Mouse (Mus musculus) midbrain, embryonic 10.5 days (tissue): ENCODE data around the gene 1700003F12Rik. TPM values are rescaled to one million over a fixed set of nuclear protein-coding genes. Genes with fewer than 3 reads are reported as not detected.
A peak's percentile ranks its signal among the peaks of the same experiment; 100 is the strongest.

ENCODE experiments used
- DNase-seq: peaks from one replicate; pipeline ENCODE4 v3.0.0-alpha.2; 2017; ENCODE audit warnings: low spot score
- H3K27ac ChIP-seq: fragments of 300-500 bp; sonication (generic); replicated peaks from 2 replicates; pipeline ENCODE4 v1.5.1; 2016; ENCODE audit warnings: mild to moderate bottlenecking
- H3K27me3 ChIP-seq: fragments of 300-500 bp; sonication (generic); 2 replicates; pipeline ENCODE4 v1.6.1; 2016; ENCODE audit warnings: low read depth, mild to moderate bottlenecking; ENCODE audit not compliant: poor library complexity, severe bottlenecking
- H3K36me3 ChIP-seq: fragments of 300-500 bp; sonication (generic); 2 replicates; pipeline ENCODE4 v1.6.1; 2016; ENCODE audit warnings: mild to moderate bottlenecking, moderate library complexity
- H3K4me1 ChIP-seq: fragments of 300-500 bp; sonication (generic); 2 replicates; pipeline ENCODE4 v1.6.1; 2016
- H3K4me3 ChIP-seq: fragments of 300-500 bp; sonication (generic); 2 replicates; pipeline ENCODE4 v1.5.1; 2016; ENCODE audit warnings: mild to moderate bottlenecking, moderate library complexity
- H3K9me3 ChIP-seq: fragments of 300-500 bp; sonication (generic); replicated peaks from 2 replicates; pipeline ENCODE4 v1.6.1; 2016; ENCODE audit warnings: mild to moderate bottlenecking
- WGBS: fragments of 180-500 bp; shearing (Covaris S2); methylation state at CpG from one replicate; pipeline ENCODE4 v1.1.7; 2016; 5-methylcytosine and 5-hydroxymethylcytosine counted together
- polyA plus RNA-seq: library from polyadenylated mRNA; unstranded; fragments of >200 nt; fragmentation: Nextera tagmentation; extraction: Ambion mirVana; gene quantifications from 2 replicates; pipeline ENCODE4 v1.2.1, GENCODE M21; 2016

The 1700003F12Rik gene
- polyA plus RNA-seq, 1 experiment from 2014 or later: 5.1 TPM

DNA sequence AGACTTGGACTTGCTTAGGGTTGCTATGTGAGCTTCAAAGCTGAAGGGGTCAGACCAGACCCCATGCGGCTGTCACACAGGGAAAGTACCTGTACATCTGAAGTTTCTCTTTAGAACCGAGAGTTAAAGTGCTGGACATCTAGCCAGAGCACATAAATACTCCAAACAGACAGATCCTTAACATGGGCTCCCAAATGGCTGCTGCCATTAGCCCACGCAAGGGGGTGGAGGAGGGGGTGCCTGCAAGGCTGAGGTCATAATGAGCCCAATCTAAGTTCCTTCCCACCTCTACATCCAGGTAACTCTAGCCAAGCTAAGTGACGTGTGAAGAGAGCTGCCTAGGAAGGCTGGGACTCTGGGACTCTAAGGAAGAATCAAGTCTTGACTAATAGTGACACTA is 4.6 kb downstream of the 1700003F12Rik start, which contains the start of gene Actl10:
TSS of gene Actl10 (plus strand) at position 301 of the 400 bp plus-strand sequence.
- peaks cover 62% of the 10 kb centered on the region for H3K27me3 ChIP-seq
- H3K4me1 ChIP-seq: peaks cover 34% of the 10 kb centered on the region
- peaks cover 11% of the 10 kb centered on the region; the same call in 1 of the 2 replicates for H3K36me3 ChIP-seq
- DNase-seq: peak; percentile 11
- peak within 1 kb of the TSS; percentile 64; the same call in 1 of the 2 replicates for H3K27ac ChIP-seq
- peak within 1 kb of the TSS; percentile 12 for H3K4me3 ChIP-seq
- no peaks in the 10 kb centered on the region for H3K9me3 ChIP-seq
- WGBS: 79% methylated on average over 4 of the region's 4 CpGs

DNA sequence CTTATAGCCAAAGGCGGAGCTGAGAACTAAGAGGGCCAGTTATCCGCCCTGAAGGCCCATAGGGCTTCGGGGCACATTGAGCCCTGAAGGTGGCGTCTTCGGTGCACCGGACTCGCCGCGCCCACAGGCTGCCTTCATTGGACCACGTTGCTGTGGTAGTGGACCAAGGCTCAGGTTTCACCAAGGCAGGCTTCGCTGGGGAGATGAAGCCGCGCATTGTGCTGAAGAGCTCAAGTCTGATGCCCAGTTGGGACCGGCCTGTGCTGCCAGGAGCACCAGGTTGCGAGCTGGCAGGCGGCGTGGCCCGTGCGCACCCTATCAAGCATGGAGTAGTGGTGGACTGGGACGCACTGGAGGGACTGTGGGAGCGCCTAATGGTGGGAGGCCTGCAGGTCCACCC is 5.0 kb downstream of the 1700003F12Rik start:
- H3K4me3 ChIP-seq: peak overlapping the region; percentile 12; the same call in 1 of the 2 replicates
- peak; percentile 32 for DNase-seq
- 0 out of 2 replicates have a peak overlapping the region, but pooled peaks have one; percentile 24 for H3K27ac ChIP-seq
- H3K36me3 ChIP-seq: peaks cover 11% of the 10 kb centered on the region; the same call in 1 of the 2 replicates
- 30% methylated on average over 21 of the region's 21 CpGs for WGBS
- peaks cover 38% of the 10 kb centered on the region for H3K4me1 ChIP-seq
- no peaks in the 10 kb centered on the region for H3K9me3 ChIP-seq
- H3K27me3 ChIP-seq: peaks cover 64% of the 10 kb centered on the region

DNA sequence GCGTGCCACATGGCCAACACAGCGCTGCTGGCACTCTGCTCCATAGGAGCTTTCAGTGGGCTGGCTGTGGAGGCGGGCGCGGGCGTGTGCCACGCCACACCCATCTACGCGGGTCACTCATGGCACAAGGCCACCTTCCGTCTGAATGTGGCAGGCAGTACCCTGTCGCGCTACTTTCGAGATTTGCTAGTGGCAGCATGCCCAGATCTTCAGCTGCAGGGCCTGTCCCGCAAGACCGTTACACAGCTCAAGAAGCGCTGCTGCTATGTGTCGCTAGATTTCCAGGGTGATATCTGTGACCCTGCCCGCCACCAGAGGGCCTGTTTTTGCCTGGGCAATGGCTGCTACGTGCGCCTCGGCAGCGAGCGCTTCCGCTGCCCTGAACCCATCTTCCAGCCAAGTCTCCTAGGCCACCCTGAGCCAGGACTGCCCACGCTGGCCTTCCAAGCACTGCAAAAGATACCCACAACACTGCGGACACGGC is 5.6 kb downstream of the 1700003F12Rik start:
- Histone ChIP-seq H3K4me3 (peak overlapping the region; percentile 12), H3K9me3 (no peaks in the 10 kb centered on the region), H3K36me3 (peaks cover 11% of the 10 kb centered on the region; the same call in 1 of the 2 replicates), H3K27ac (peak overlapping the region; percentile 64; the same call in 1 of the 2 replicates), H3K4me1 (peaks cover 44% of the 10 kb centered on the region), H3K27me3 (peaks cover 67% of the 10 kb centered on the region)
- peak; percentile 76 for DNase-seq
- 26% methylated on average over 27 of the region's 27 CpGs for WGBS

DNA sequence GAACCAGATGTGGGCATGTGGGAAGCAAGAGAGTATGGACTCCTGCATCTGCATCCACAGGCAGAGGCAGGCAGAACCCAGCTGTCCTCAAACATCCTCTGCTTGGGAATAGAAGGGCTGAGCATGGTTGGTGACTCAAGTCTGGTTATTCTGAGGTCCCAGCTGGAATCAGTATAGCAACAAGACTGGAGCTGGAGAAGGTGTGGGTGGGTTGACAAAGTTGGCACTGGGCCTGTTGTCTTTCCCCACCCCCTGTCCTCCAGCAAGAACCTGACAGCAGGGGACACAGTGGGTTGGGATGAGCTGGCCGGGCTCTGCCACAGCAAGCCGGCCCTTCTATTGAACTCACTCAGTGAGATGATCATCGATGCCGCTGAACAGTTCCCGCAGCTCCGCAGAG is 8.3 kb downstream of the 1700003F12Rik start:
- Histone ChIP-seq H3K36me3 (peaks cover 22% of the 10 kb centered on the region), H3K4me3 (no peak overlapping the region), H3K27me3 (peaks cover 53% of the 10 kb centered on the region), H3K9me3 (no peaks in the 10 kb centered on the region), H3K4me1 (peaks cover 52% of the 10 kb centered on the region), H3K27ac (no peak overlapping the region)
- DNase-seq: no peak
- 87% methylated on average over 6 of the region's 6 CpGs for WGBS

DNA sequence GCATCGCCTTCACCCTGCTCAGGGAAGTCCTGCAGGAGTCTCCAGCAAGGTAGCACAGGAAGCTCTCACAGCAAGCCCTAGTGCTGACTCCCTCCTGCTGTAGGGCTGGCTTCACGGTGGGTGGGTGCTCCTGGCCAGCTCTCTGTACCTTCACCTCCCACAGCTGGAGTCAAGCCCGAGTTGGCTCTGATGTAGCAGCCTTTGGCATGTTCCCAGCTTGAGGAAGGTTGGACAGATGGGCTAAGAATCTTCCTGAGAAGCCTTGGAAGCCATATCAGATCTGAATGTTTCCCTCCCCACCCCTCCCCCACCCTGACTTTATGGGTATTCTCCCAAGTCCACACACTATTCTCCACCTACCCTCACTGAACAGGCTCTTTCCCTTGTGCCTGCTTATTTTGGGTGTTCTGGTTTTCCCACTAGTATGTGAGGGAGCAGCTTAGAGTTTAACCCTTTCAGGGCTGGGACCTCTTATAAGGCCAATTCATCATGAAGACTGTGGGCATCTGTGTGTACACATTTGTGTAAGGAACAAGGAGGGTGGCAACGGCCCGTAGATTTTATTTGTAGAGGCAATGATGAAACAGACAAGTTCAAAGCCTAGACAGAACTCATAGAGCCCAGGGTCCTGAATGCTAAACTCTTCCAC is 10.4 kb downstream of the 1700003F12Rik start:
- Histone ChIP-seq H3K4me3 (no peak overlapping the region), H3K4me1 (peaks cover 55% of the 10 kb centered on the region), H3K36me3 (peaks cover 42% of the 10 kb centered on the region), H3K27ac (peak overlapping the region; percentile 72), H3K9me3 (no peaks in the 10 kb centered on the region), H3K27me3 (peaks cover 32% of the 10 kb centered on the region)
- no peak for DNase-seq
- 57% methylated on average over 5 of the region's 5 CpGs for WGBS

DNA sequence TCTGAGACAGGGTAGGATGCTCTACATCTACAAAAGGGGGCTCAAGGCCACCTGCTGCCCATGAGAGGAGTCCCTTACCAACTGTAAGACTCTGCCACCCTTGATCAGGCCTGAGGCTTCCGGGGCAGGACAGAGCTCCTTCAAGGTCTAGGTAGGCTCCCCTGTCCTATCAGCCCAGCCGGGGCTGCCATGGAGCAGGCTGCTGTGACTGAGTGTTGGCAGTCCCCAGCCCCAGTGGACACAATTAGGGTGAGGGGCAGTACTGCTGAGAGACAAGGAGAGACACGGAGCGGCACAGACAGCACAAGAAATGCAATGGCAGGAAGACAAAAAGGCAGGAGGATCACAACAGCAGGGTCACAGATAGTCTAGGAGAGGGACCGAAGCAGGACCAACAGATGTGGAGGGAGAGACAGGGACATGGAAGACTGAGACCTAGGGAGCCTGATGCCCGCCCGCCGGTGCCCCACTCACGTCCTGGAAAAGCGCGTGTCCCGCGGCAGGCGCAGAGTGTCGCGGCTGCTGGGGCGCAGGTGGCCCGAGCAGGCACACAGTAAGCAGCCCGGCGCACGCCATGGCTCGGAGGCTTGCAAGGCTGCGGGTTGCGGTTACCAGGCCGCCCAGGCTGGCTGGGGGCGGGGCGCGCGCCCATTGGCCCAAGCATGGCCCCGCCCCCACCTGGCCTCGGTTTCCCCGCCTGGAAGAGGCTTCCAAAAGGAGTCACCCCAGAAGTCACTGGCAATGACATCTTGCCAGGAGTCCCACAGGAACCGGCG is 11.6 kb downstream of the 1700003F12Rik start, which contains the start of gene Necab3:
TSS of gene Necab3 (minus strand) at position 627 of the 776 bp plus-strand sequence.
- peak within 1 kb of the TSS; percentile 79 for H3K27ac ChIP-seq
- peak within 1 kb of the TSS; percentile 50 for H3K4me3 ChIP-seq
- peaks cover 49% of the 10 kb centered on the region for H3K4me1 ChIP-seq
- no peaks in the 10 kb centered on the region for H3K9me3 ChIP-seq
- peaks cover 54% of the 10 kb centered on the region for H3K36me3 ChIP-seq
- WGBS: 6% methylated on average over 34 of the region's 34 CpGs
- DNase-seq: peak; percentile 63
- peaks cover 21% of the 10 kb centered on the region for H3K27me3 ChIP-seq

DNA sequence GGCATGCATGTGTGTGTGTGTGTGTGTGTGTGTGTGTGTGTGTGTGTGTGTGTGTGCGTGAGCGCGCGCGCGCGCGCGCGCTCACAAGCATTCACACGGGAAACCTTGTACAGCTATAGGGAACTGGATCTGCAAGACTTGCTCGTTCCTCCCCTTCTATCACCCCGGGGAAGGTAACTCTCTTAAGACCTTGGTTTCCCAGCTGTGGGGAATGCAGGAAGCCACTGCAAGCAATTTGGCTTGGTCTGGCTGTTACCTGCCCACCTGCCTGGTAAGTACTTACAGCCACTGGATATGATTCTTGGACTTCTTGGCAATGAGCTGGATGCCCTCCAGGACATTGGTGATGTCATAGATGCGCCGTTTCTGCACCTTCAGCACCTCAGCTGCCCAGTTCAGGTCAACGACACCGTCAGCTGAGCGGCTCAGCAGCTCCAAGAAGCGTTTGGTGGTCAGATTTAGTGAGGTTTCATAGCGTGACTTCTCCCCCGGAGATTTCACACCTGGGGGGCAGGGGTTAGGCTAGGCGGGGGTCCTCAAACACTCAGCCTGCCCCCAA is 16.8 kb downstream of the 1700003F12Rik start:
- 92% methylated on average over 22 of the region's 22 CpGs for WGBS
- peaks cover 63% of the 10 kb centered on the region for H3K4me1 ChIP-seq

DNA sequence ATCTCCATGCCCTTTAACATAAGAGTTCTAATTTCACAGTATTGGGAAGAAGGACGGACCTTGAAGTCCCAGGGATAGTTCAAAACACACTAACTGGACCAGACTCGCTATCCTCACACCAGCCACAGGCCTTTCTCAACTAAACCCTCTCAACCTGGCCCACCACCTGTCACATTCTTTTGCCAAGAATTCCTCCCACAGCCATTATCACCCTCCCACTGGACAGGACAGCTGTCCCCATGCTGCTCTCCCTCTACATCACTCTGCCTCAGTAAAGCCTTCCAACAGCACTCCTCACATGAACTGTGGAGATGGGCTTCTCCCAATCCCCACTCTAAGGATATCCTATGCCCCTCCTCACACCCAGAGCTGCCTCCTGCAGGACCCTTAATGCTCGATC is 18.7 kb downstream of the 1700003F12Rik start:
- H3K9me3 ChIP-seq: no peaks in the 10 kb centered on the region
- H3K36me3 ChIP-seq: peaks cover 65% of the 10 kb centered on the region
- no peak for DNase-seq
- H3K4me3 ChIP-seq: no peak overlapping the region
- peaks cover 62% of the 10 kb centered on the region for H3K4me1 ChIP-seq
- no peaks in the 10 kb centered on the region for H3K27me3 ChIP-seq
- 84% methylated on average over 3 of the region's 3 CpGs for WGBS
- peak overlapping the region; percentile 52 for H3K27ac ChIP-seq

More for the DNA sequence above, 16.8 kb downstream of the 1700003F12Rik start:
- 0 out of 2 replicates have a peak overlapping the region, but pooled peaks have one; percentile 30 for H3K27ac ChIP-seq
- peaks cover 79% of the 10 kb centered on the region for H3K36me3 ChIP-seq
- no peaks in the 10 kb centered on the region for H3K27me3 ChIP-seq
- H3K4me3 ChIP-seq: no peak overlapping the region
- DNase-seq: no peak
- no peaks in the 10 kb centered on the region for H3K9me3 ChIP-seq

DNA sequence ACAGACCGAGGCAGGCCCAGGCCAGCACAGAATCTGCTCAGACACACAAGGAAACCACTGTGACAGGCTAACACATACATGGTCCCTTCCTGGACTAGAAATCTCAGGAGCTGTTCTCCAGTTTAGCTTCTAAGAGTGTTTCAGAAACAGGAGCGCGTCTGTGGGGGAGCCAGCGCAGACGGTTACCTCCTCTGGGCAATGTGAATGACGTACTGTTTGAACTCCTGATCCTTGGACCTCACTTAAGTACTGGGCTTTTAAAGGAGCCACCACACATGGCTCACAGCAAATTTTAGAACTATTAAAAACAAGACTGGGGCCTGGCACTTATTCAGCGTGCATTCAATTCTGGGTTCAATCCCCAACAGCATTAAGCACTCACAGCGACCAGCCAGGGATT is 19.8 kb downstream of the 1700003F12Rik start:
- peak overlapping the region; percentile 31 for H3K4me3 ChIP-seq
- H3K27ac ChIP-seq: peak overlapping the region; percentile 70; the same call in 1 of the 2 replicates
- H3K36me3 ChIP-seq: peaks cover 54% of the 10 kb centered on the region
- 73% methylated on average over 8 of the region's 8 CpGs for WGBS
- DNase-seq: no peak
- H3K4me1 ChIP-seq: peaks cover 63% of the 10 kb centered on the region
- H3K27me3 ChIP-seq: no peaks in the 10 kb centered on the region
- no peaks in the 10 kb centered on the region for H3K9me3 ChIP-seq

DNA sequence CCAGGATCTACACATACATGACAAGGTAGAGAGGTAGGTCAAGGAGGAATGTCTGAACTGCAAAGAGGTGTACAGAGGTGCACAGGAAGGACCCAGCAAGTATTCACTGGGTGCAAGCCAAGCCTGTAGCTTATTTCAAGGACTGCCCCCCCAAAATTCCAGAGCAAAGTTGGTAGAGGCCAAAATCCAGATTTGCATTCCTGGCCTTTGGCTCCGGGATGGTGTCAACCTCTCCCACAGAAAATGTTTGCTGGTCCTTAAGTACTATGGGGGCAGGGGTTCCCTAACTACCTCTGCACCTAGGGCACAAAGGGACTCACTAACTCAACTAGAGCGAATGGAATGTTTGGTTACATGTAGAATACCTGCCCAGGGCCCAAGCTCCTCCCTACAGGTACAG is 20.9 kb downstream of the 1700003F12Rik start:
- Histone ChIP-seq H3K4me1 (peaks cover 63% of the 10 kb centered on the region), H3K27me3 (0 out of 2 replicates have a peak, but pooled peaks cover 7% of the 10 kb centered on the region), H3K27ac (peak overlapping the region; percentile 98), H3K36me3 (peaks cover 43% of the 10 kb centered on the region), H3K4me3 (peak overlapping the region; percentile 87), H3K9me3 (no peaks in the 10 kb centered on the region)
- DNase-seq: no peak
- WGBS: 77% methylated on average over 2 of the region's 2 CpGs

DNA sequence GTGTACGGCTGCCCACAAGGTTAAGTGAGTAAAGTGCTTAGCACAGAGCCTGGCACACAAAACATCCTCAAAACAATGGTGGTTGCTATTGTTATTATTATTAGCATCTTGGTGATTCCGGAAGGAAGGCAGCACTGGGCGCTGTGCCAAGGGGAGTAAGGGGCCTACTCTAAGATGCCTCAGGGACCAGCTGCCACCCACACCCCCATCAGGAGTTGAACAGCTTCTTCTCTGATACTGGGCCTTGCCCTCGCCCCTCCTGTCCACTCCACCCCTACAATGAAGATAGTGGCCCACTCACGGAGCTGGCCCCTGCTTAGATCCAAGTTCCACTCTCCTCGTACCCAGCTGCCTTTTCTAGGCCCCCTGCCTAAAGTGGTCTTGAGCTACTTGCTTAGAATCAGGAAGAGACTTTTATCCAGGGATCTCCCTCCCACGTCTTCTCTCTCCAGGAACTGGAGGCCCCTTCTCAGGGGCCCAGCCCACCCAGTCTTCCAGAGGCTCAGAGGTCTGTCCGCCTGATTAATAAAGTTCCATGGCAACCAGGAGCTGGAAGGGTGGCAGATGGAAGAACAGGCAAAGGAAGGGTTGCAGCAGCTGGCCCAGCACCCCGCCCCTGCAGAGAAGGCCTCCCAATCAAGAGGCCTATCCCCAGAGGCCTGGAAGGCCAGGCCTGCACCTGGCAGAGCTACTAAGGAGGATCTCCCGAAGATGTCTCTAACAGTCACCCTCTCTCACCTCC is 21.6 kb downstream of the 1700003F12Rik start:
- Histone ChIP-seq H3K9me3 (no peaks in the 10 kb centered on the region), H3K27me3 (0 out of 2 replicates have a peak, but pooled peaks cover 7% of the 10 kb centered on the region), H3K4me3 (peak overlapping the region; percentile 87), H3K36me3 (peaks cover 36% of the 10 kb centered on the region), H3K4me1 (peaks cover 63% of the 10 kb centered on the region), H3K27ac (peak overlapping the region; percentile 98)
- WGBS: 14% methylated on average over 10 of the region's 10 CpGs
- DNase-seq: peak; percentile 66
